Mouse (Mus musculus) bone marrow macrophage, adult 2 months (primary cell): ENCODE data around the gene Dpm3.

Experiments
- CTCF ChIP-seq: IDR thresholded peaks from 2 replicates; pipeline ENCODE4 v1.5.1; 2012; ENCODE audit warnings: low read depth, mild to moderate bottlenecking, low read length, moderate library complexity
- POLR2A ChIP-seq: IDR thresholded peaks from 2 replicates; pipeline ENCODE4 v1.6.1; 2012; ENCODE audit warnings: mild to moderate bottlenecking, low read depth, low read length, borderline replicate concordance

DNA sequence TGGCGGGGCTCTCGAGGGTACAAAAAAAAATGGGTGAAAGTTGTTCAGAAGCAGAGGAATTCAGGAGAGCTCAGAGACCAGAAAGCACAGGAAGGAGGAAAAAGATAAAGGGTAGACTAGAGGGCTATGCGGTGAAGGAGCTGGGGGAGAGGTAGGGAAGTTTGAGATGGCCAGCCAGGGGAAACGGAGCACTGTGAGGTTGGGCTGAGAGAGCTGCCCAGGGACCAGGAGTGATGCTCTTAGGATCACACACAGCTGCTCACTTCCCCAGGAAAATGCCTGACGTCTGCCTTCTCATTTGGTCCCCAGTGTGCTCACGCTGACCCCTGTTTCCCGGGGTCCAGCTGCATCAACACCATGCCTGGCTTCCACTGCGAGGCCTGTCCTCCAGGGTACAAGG, 39.6 kb upstream of the Dpm3 start:
- TF ChIP-seq POLR2A (no peak), CTCF (no peak)
